Mouse (Mus musculus) limb, embryonic 15.5 days (tissue): ENCODE measurements around the gene Glipr2. TPM values are rescaled to one million over a fixed set of nuclear protein-coding genes. Genes with fewer than 3 reads are reported as not detected.

ENCODE experiments used
- ATAC-seq: fragments of 200-750 bp; cut with Nextera tagmentation; 2 replicates; pipeline ENCODE4 v1.8.0; 2017; ENCODE audit warnings: low read depth, moderate TSS enrichment; ENCODE audit not compliant: insufficient number of reproducible peaks, low FRiP score, low TSS enrichment
- H3K27ac ChIP-seq: fragments of 300-500 bp; sonication (generic); 2 replicates; pipeline ENCODE4 v1.5.1; 2015; ENCODE audit warnings: moderate library complexity, mild to moderate bottlenecking, inconsistent platforms
- H3K27me3 ChIP-seq: fragments of 300-500 bp; sonication (generic); 2 replicates; pipeline ENCODE4 v1.6.1; 2015; ENCODE audit warnings: inconsistent platforms
- H3K36me3 ChIP-seq: fragments of 300-500 bp; sonication (generic); 2 replicates; pipeline ENCODE4 v1.6.1; 2015; ENCODE audit warnings: inconsistent platforms
- H3K4me1 ChIP-seq: fragments of 300-500 bp; sonication (generic); 2 replicates; pipeline ENCODE4 v1.6.1; 2015; ENCODE audit warnings: inconsistent platforms
- H3K4me2 ChIP-seq: fragments of 300-500 bp; sonication (generic); 2 replicates; pipeline ENCODE4 v1.6.1; 2015; ENCODE audit warnings: mild to moderate bottlenecking, inconsistent platforms
- H3K4me3 ChIP-seq: fragments of 300-500 bp; sonication (generic); 2 replicates; pipeline ENCODE4 v1.5.1; 2015; ENCODE audit warnings: mild to moderate bottlenecking, inconsistent platforms
- H3K9ac ChIP-seq: fragments of 300-500 bp; sonication (generic); 2 replicates; pipeline ENCODE4 v1.6.1; 2015; ENCODE audit warnings: inconsistent platforms
- H3K9me3 ChIP-seq: fragments of 300-500 bp; sonication (generic); 2 replicates; pipeline ENCODE4 v1.6.1; 2016; ENCODE audit warnings: inconsistent platforms
- WGBS: fragments of 180-500 bp; shearing (Covaris S2); methylation state at CpG from one replicate; pipeline ENCODE4 v1.1.7; 2015; 5-methylcytosine and 5-hydroxymethylcytosine counted together
- polyA plus RNA-seq: library from polyadenylated mRNA; unstranded; fragments of >200 nt; fragmentation: Nextera tagmentation; extraction: Ambion mirVana; gene quantifications from 2 replicates; pipeline ENCODE4 v1.2.1, GENCODE M21; 2015

The Glipr2 gene
- polyA plus RNA-seq, 1 experiment from 2014 or later = 85.6 TPM

DNA sequence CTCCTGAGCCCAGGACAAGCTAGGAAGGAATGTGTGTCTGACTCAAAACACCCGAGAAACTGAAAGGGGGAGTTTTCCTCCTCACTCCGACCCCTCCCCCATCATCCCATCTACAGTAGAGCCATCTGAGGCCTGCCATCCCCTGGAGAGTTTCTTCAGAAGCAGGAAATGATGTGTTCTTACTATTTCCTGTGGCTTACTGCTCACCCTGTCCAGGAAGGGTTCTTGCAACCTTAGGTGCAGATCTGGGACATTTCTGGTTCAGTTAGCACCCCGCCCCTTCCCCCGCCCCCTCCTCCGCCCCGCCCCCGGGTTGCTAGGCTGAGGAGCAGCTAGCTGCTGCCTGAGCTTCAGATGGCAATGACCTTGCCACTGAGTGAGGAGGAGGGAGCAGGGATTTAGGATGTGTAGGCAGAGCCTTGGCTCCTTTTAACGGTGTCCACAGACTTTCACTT is 15.0 kb downstream of the Glipr2 start:
- no peak overlapping the region for H3K9ac ChIP-seq

GRCm38 (mm10) chr4:43973526-43973981 is 16.4 kb downstream of the Glipr2 start:
- Histone ChIP-seq H3K4me1 (peaks cover 28% of the 10 kb centered on the region), H3K9ac (no peak overlapping the region), H3K4me2 (no peak overlapping the region), H3K27ac (no peak overlapping the region), H3K4me3 (no peak overlapping the region), H3K27me3 (no peaks in the 10 kb centered on the region), H3K9me3 (no peaks in the 10 kb centered on the region), H3K36me3 (peaks cover 17% of the 10 kb centered on the region)
- ATAC-seq = no peak
- 82% methylated on average over 4 of the region's 4 CpGs for WGBS

More for the DNA sequence above, 15.0 kb downstream of the Glipr2 start:
- peak overlapping the region; percentile 32 for H3K4me2 ChIP-seq
- no peaks in the 10 kb centered on the region for H3K27me3 ChIP-seq
- H3K27ac ChIP-seq = peak overlapping the region; percentile 48
- H3K9me3 ChIP-seq = no peaks in the 10 kb centered on the region
- peak; percentile 32 for ATAC-seq
- WGBS = 5% methylated on average over 8 of the region's 8 CpGs
- peaks cover 32% of the 10 kb centered on the region for H3K4me1 ChIP-seq
- H3K4me3 ChIP-seq = no peak overlapping the region
- H3K36me3 ChIP-seq = 0 out of 2 replicates have a peak, but pooled peaks cover 10% of the 10 kb centered on the region

DNA sequence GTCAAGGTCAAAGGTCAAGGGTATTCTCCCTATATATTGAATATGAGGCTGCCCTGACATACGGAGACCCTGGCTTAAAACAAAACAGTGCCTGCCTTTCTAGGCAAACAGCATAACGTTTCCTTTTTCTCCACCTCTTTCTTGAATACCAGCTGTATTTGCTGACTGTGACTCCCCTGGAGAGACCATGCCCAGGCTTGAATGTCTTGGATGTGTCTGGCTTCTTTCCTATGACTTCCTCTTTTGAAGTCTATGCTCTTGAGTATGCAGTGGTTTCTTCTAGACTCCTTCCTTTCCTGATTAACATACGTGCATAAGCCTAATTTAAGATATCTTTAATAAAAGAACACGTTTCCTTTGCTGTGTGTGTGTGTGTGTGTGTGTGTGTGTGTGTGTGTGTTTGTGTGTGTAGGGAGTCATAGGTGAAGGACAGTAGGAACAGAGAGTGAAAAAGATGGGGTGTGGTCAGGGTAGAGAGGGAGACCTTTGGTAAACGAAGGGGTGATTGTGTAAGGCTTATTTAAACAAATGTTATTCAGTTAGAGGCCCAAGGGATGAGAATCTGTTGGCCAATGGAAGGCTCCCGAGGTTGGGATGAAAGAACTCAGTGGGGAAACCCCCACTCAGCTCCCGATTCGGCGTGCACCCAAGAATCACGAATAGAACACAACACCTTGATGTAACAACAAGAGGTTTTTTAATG is 17.9 kb downstream of the Glipr2 start:
- H3K4me1 ChIP-seq = peaks cover 35% of the 10 kb centered on the region
- 79% methylated on average over 10 of the region's 10 CpGs for WGBS
- peaks cover 16% of the 10 kb centered on the region for H3K36me3 ChIP-seq
- H3K27ac ChIP-seq = 0 out of 2 replicates have a peak overlapping the region, but pooled peaks have one; percentile 7
- H3K9ac ChIP-seq = no peak overlapping the region
- H3K9me3 ChIP-seq = no peaks in the 10 kb centered on the region
- H3K4me2 ChIP-seq = no peak overlapping the region
- no peak overlapping the region for H3K4me3 ChIP-seq
- no peak for ATAC-seq
- H3K27me3 ChIP-seq = no peaks in the 10 kb centered on the region

DNA sequence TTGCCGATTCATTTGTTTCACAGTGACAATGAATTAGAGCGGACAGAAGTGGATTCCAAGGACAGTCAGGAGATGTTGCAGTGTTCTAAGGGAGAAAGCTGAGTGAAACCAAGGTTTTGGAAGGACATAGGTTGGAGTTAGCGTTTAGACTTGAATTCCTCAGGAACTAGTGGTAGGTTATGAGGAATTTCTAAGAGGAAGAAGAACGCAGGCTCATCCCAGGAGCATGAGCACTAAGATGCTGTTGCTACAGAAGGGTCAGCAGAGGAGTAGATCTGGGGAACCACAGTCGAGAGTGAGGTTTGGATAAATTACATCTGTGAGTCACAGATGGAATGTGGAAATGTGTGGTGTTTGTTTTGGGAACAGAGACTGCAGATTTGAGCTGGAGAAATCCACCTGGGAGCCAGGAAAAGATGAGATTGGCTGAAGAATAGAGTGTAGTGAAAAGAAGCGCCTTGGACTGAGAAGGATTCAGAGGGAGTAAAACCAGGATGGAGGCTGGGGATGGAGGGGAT is 19.1 kb downstream of the Glipr2 start:
- H3K27ac ChIP-seq = no peak overlapping the region
- WGBS = 82% methylated on average over 6 of the region's 6 CpGs
- no peak overlapping the region for H3K4me3 ChIP-seq
- no peak for ATAC-seq
- no peak overlapping the region for H3K9ac ChIP-seq
- peaks cover 11% of the 10 kb centered on the region for H3K36me3 ChIP-seq
- no peaks in the 10 kb centered on the region for H3K9me3 ChIP-seq
- H3K4me2 ChIP-seq = no peak overlapping the region
- peaks cover 37% of the 10 kb centered on the region for H3K4me1 ChIP-seq
- H3K27me3 ChIP-seq = no peaks in the 10 kb centered on the region

DNA sequence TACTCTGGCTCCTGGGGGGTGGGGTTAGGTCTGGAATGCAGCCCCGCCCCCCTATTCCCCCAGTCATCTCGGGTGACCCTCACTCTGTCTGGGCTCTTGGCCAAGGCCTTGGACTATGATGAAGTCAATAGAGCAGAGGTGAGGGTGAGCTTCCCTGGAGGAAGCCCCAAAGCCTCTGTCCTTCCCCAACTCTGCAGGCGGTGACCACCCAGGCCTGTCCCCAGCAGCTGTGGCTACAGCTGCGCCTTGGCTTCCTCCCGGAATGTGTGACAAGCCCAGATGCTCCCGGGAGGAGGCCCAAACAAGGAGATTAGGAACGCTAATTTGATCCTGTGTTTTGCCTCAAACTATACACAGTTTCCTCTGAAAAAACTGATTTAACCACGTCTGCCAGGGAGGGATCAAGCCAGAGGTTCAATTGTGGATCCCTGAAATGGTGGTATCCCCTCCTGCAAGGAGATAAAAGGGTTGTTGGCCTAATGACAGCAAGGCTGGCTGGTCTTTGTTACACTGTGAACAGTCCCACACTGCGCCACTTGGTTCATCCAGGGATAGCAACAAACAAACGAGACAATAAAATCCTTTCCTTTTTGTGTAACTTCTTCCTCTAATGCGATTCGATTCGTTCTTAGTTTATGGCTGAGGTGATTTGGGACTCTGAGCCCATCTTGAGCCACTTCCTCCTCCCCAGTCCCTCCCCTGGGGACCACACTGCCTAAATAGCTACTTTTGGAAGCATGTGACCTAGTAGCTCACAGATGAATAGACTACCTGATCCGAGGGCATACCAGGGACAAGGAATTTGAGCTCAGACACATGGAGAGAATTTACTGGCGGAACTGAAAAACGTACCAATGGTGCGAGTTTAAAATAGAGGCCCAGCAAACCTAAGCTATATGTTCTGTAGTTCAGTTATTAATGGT is 21.6 kb downstream of the Glipr2 start:
- peaks cover 32% of the 10 kb centered on the region for H3K4me1 ChIP-seq
- H3K27ac ChIP-seq = peak overlapping the region; percentile 82
- peak; percentile 36; the same call in 1 of the 2 replicates for ATAC-seq
- H3K4me3 ChIP-seq = no peak overlapping the region
- H3K4me2 ChIP-seq = no peak overlapping the region
- H3K27me3 ChIP-seq = no peaks in the 10 kb centered on the region
- H3K9me3 ChIP-seq = no peaks in the 10 kb centered on the region
- no peak overlapping the region for H3K9ac ChIP-seq
- 22% methylated on average over 17 of the region's 17 CpGs for WGBS
- H3K36me3 ChIP-seq = peaks cover 8% of the 10 kb centered on the region

DNA sequence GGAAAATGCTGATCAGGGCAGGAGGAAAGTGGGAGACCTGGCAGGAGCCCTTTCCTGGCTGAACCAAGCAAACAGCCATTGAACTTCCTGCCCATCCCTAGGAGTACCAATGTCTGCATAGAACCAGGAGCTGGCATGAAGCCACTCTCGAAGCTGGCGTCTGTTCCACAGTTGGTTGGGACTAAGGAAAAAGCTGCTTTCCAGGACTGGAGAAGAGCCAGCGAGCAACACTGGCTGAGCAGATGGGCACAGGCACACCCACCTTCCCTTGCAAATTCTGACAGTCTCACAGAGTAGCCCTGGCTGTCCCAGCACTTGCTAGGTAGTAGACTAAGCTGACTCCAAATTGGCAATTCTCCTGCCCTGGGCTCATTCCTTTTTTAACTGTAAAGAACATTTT is 22.5 kb downstream of the Glipr2 start:
- Histone ChIP-seq H3K4me1 (peaks cover 32% of the 10 kb centered on the region), H3K27me3 (no peaks in the 10 kb centered on the region), H3K9ac (no peak overlapping the region), H3K4me2 (no peak overlapping the region), H3K4me3 (no peak overlapping the region), H3K27ac (peak overlapping the region; percentile 82), H3K36me3 (peaks cover 8% of the 10 kb centered on the region), H3K9me3 (no peaks in the 10 kb centered on the region)
- 42% methylated on average over 3 of the region's 3 CpGs for WGBS
- no peak; the same call in 1 of the 2 replicates for ATAC-seq

DNA sequence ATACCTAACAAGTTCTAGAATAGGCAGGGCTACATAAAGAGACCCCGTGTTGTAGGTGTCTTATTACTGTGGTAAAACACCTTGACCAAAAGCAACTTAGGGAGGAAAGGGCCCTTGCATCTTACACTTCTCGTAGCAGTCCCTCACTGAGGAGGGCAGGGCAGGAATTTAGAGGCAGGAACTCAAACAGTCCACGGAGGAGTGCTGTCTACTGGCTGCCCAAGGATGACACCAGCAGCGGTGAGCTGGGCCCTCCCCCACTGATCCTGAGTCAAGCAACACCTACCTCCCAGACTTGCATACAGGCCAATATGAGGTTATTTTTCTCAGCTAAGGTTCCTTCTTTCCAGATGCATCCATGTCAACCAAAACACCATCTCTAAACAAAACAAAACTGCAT is 23.0 kb downstream of the Glipr2 start:
- Histone ChIP-seq H3K27me3 (no peaks in the 10 kb centered on the region), H3K4me3 (no peak overlapping the region), H3K36me3 (peaks cover 8% of the 10 kb centered on the region), H3K4me1 (peaks cover 32% of the 10 kb centered on the region), H3K9me3 (no peaks in the 10 kb centered on the region), H3K27ac (peak overlapping the region; percentile 82; the same call in 1 of the 2 replicates), H3K4me2 (no peak overlapping the region), H3K9ac (no peak overlapping the region)
- no peak for ATAC-seq
- 70% methylated on average over 4 of the region's 4 CpGs for WGBS

DNA sequence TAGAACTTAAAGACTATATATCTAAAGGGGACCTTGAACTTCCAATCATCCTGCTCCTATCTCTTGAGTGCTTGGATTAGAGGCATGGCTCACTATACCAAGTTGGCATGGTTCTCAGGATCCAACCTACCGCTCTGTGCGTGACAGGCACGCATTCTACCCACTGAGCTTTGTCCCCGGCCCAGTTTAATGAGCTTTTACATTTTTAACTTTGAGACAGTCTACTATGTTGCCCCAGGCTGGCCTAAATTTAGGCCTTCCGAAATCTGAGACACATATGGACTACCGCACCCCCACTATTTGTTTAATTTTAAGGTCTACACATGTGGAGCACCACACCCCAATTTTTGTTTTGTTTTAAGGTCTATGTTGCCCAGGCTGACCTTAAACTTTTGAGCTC is 23.6 kb downstream of the Glipr2 start:
- no peak overlapping the region for H3K9ac ChIP-seq
- no peak overlapping the region for H3K4me3 ChIP-seq
- no peaks in the 10 kb centered on the region for H3K27me3 ChIP-seq
- no peak overlapping the region for H3K4me2 ChIP-seq
- peaks cover 8% of the 10 kb centered on the region for H3K36me3 ChIP-seq
- ATAC-seq = no peak
- no peaks in the 10 kb centered on the region for H3K9me3 ChIP-seq
- H3K27ac ChIP-seq = no peak overlapping the region
- 87% methylated on average over 6 of the region's 6 CpGs for WGBS
- H3K4me1 ChIP-seq = peaks cover 32% of the 10 kb centered on the region

DNA sequence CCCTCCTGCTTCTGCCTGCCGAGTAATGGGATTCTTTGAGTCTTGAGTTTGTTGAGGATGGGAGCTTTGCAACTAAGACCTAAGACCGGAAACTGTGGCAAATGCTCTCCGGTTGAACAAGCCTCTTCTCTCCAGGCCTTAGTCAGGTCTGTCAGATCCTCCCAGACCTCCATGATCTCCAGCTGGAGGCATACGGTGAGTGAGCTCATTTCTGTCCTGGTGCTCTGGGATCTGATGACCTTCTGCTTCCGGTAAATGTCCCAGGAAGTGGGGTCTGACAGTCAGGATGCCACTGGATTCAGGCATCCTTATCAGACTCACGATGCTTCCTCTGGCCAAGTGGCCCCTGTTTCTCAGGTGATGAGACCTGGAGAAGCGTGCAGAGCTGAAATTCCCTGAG is 24.1 kb downstream of the Glipr2 start:
- H3K4me1 ChIP-seq = peaks cover 30% of the 10 kb centered on the region

GRCm38 (mm10) chr4:43982053-43982732 is 25.0 kb downstream of the Glipr2 start:
- ATAC-seq = peak; percentile 81
- no peaks in the 10 kb centered on the region for H3K27me3 ChIP-seq
- H3K36me3 ChIP-seq = peaks cover 8% of the 10 kb centered on the region
- H3K4me1 ChIP-seq = peaks cover 29% of the 10 kb centered on the region
- WGBS = 2% methylated on average over 24 of the region's 24 CpGs
- no peaks in the 10 kb centered on the region for H3K9me3 ChIP-seq
- H3K4me2 ChIP-seq = peak overlapping the region; percentile 64
- peak overlapping the region; percentile 35 for H3K4me3 ChIP-seq
- peak overlapping the region; percentile 51; the same call in 1 of the 2 replicates for H3K27ac ChIP-seq
- 0 out of 2 replicates have a peak overlapping the region, but pooled peaks have one; percentile 18 for H3K9ac ChIP-seq

More for the DNA sequence above, 24.1 kb downstream of the Glipr2 start:
- Histone ChIP-seq H3K4me2 (no peak overlapping the region), H3K9ac (no peak overlapping the region), H3K9me3 (no peaks in the 10 kb centered on the region), H3K27ac (no peak overlapping the region), H3K27me3 (no peaks in the 10 kb centered on the region), H3K36me3 (peaks cover 8% of the 10 kb centered on the region), H3K4me3 (no peak overlapping the region)
- WGBS = 88% methylated on average over 7 of the region's 7 CpGs
- no peak for ATAC-seq

- H3K4me2 ChIP-seq = peak within 1 kb of the TSS; percentile 64
- peak within 1 kb of the TSS; percentile 35 for H3K4me3 ChIP-seq
- no peak within 1 kb of the TSS for H3K27ac ChIP-seq
- no peak for ATAC-seq
- no peaks in the 10 kb centered on the region for H3K36me3 ChIP-seq
- H3K9me3 ChIP-seq = no peaks in the 10 kb centered on the region
- no peaks in the 10 kb centered on the region for H3K27me3 ChIP-seq
- H3K9ac ChIP-seq = no peak within 1 kb of the TSS
- whole genome bisulfite sequencing = 66% methylated on average over 11 of the region's 11 CpGs
- peaks cover 29% of the 10 kb centered on the region for H3K4me1 ChIP-seq
These were observed 26.0 kb downstream of the Glipr2 start, which contains the start of gene Ccin for GRCm38 (mm10) chr4:43983181-43983580. Ccin (plus strand) TSS chr4:43983483.
